Mouse (Mus musculus) forebrain, embryonic 11.5 days (tissue): ENCODE results near the gene Acsf3. TPM values are rescaled to one million over a fixed set of nuclear protein-coding genes. Genes with fewer than 3 reads are reported as not detected.

Experiments
- ATAC-seq: fragments of 200-750 bp; cut with Nextera tagmentation; replicated peaks from 2 replicates; pipeline ENCODE4 v1.8.0; 2017; ENCODE audit warnings: moderate TSS enrichment; ENCODE audit not compliant: low FRiP score
- DNase-seq: peaks from one replicate; pipeline ENCODE4 v3.0.0-alpha.2; 2017; ENCODE audit warnings: low spot score
- H3K27ac ChIP-seq: fragments of 300-500 bp; sonication (generic); 2 replicates; pipeline ENCODE4 v1.5.1; 2014; ENCODE audit warnings: low read depth, low read length
- H3K27me3 ChIP-seq: fragments of 300-500 bp; sonication (generic); 2 replicates; pipeline ENCODE4 v1.6.1; 2014; ENCODE audit warnings: mild to moderate bottlenecking, low read length, mixed read lengths; ENCODE audit not compliant: control insufficient read depth, insufficient read depth
- H3K36me3 ChIP-seq: fragments of 300-500 bp; sonication (generic); 2 replicates; pipeline ENCODE4 v1.6.1; 2014; ENCODE audit warnings: mild to moderate bottlenecking, low read length, moderate library complexity, mixed read lengths; ENCODE audit not compliant: control insufficient read depth, insufficient read depth
- H3K4me1 ChIP-seq: fragments of 300-500 bp; sonication (generic); replicated peaks from 2 replicates; pipeline ENCODE4 v1.6.1; 2014; ENCODE audit warnings: low read length, mixed read lengths; ENCODE audit not compliant: control insufficient read depth, insufficient read depth
- H3K4me2 ChIP-seq: fragments of 300-500 bp; sonication (generic); 2 replicates; pipeline ENCODE4 v1.6.1; 2014; ENCODE audit warnings: low read depth, mild to moderate bottlenecking, low read length, moderate library complexity, mixed read lengths; ENCODE audit not compliant: severe bottlenecking
- H3K4me3 ChIP-seq: fragments of 300-500 bp; sonication (generic); 2 replicates; pipeline ENCODE4 v1.5.1; 2014; ENCODE audit warnings: low read depth, low read length
- H3K9ac ChIP-seq: fragments of 300-500 bp; sonication (generic); 2 replicates; pipeline ENCODE4 v1.6.1; 2014; ENCODE audit warnings: low read length
- H3K9me3 ChIP-seq: fragments of 300-500 bp; sonication (generic); 2 replicates; pipeline ENCODE4 v1.6.1; 2016; ENCODE audit warnings: low read length, mixed read lengths; ENCODE audit not compliant: control insufficient read depth
- WGBS: fragments of 180-500 bp; shearing (Covaris S2); extraction: QIAGEN DNeasy Blood & Tissue Kit; methylation state at CpG from one replicate; pipeline ENCODE4 v1.1.7; 2014; 5-methylcytosine and 5-hydroxymethylcytosine counted together
- polyA plus RNA-seq: library from polyadenylated mRNA; unstranded; fragments of >200 nt; fragmentation: Nextera tagmentation; extraction: Ambion mirVana; gene quantifications from 2 replicates; pipeline ENCODE4 v1.2.1, GENCODE M21; 2014

Gene Acsf3
- polyA plus RNA-seq, 1 experiment from 2014 or later, result 15.6 TPM

- Histone ChIP-seq H3K4me1 (peaks cover 1% of the 10 kb centered on the region; the same call in 1 of the 2 replicates), H3K9me3 (no peaks in the 10 kb centered on the region), H3K27me3 (no peaks in the 10 kb centered on the region; the same call in none of the 2 replicates), H3K4me2 (no peak overlapping the region), H3K4me3 (no peak overlapping the region), H3K27ac (no peak overlapping the region), H3K9ac (no peak overlapping the region), H3K36me3 (no peaks in the 10 kb centered on the region)
- 83% methylated on average over 5 of the region's 5 CpGs for WGBS
- ATAC-seq (no peak), DNase-seq (no peak)
Observed at GRCm38 (mm10) chr8:122751342-122751741, 23.9 kb upstream of the Acsf3 start.

- Histone ChIP-seq H3K4me2 (no peak overlapping the region), H3K9ac (no peak overlapping the region), H3K36me3 (no peaks in the 10 kb centered on the region), H3K27ac (no peak overlapping the region), H3K4me3 (no peak overlapping the region), H3K4me1 (no peaks in the 10 kb centered on the region; the same call in 1 of the 2 replicates), H3K9me3 (no peaks in the 10 kb centered on the region), H3K27me3 (no peaks in the 10 kb centered on the region; the same call in none of the 2 replicates)
- no peak for DNase-seq
- 90% methylated on average over 29 of the region's 29 CpGs for WGBS
- ATAC-seq, result no peak
Observed at GRCm38 (mm10) chr8:122752111-122752721, 23.1 kb upstream of the Acsf3 start.

GRCm38 (mm10) chr8:122758597-122758996 lies 16.7 kb upstream of the Acsf3 start:
- Histone ChIP-seq H3K4me2 (no peak overlapping the region), H3K36me3 (no peaks in the 10 kb centered on the region), H3K4me3 (no peak overlapping the region), H3K4me1 (no peaks in the 10 kb centered on the region), H3K9me3 (no peaks in the 10 kb centered on the region), H3K27ac (no peak overlapping the region), H3K27me3 (no peaks in the 10 kb centered on the region), H3K9ac (no peak overlapping the region)
- DNase-seq (no peak), ATAC-seq (no peak)

GRCm38 (mm10) chr8:122760116-122760515 lies 15.2 kb upstream of the Acsf3 start:
- ATAC-seq, result no peak
- no peak overlapping the region for H3K4me2 ChIP-seq
- H3K36me3 ChIP-seq, result no peaks in the 10 kb centered on the region
- 82% methylated on average over 7 of the region's 7 CpGs for WGBS
- H3K27me3 ChIP-seq, result no peaks in the 10 kb centered on the region
- H3K9me3 ChIP-seq, result no peaks in the 10 kb centered on the region
- H3K4me3 ChIP-seq, result no peak overlapping the region
- DNase-seq, result no peak
- H3K27ac ChIP-seq, result no peak overlapping the region
- H3K9ac ChIP-seq, result no peak overlapping the region
- H3K4me1 ChIP-seq, result no peaks in the 10 kb centered on the region

- no peak overlapping the region for H3K27ac ChIP-seq
- H3K9ac ChIP-seq, result no peak overlapping the region
- H3K27me3 ChIP-seq, result no peaks in the 10 kb centered on the region
- DNase-seq, result no peak
- H3K4me1 ChIP-seq, result no peaks in the 10 kb centered on the region
- no peaks in the 10 kb centered on the region for H3K36me3 ChIP-seq
- 83% methylated on average over 6 of the region's 6 CpGs for WGBS
- no peak overlapping the region for H3K4me2 ChIP-seq
- no peak for ATAC-seq
- no peaks in the 10 kb centered on the region for H3K9me3 ChIP-seq
- no peak overlapping the region for H3K4me3 ChIP-seq
Observed at GRCm38 (mm10) chr8:122761109-122761508, 14.2 kb upstream of the Acsf3 start.

GRCm38 (mm10) chr8:122762731-122763266 lies 12.5 kb upstream of the Acsf3 start:
- Histone ChIP-seq H3K9me3 (no peaks in the 10 kb centered on the region), H3K4me3 (no peak overlapping the region), H3K4me2 (no peak overlapping the region), H3K27ac (no peak overlapping the region), H3K9ac (no peak overlapping the region), H3K36me3 (no peaks in the 10 kb centered on the region), H3K4me1 (no peaks in the 10 kb centered on the region), H3K27me3 (no peaks in the 10 kb centered on the region)
- DNase-seq (no peak), ATAC-seq (no peak)
- WGBS, result 61% methylated on average over 12 of the region's 12 CpGs

- Histone ChIP-seq H3K9me3 (no peaks in the 10 kb centered on the region), H3K36me3 (no peaks in the 10 kb centered on the region), H3K27me3 (no peaks in the 10 kb centered on the region), H3K4me2 (no peak overlapping the region), H3K4me3 (no peak overlapping the region), H3K27ac (no peak overlapping the region), H3K9ac (no peak overlapping the region), H3K4me1 (no peaks in the 10 kb centered on the region)
- WGBS, result 86% methylated on average over 14 of the region's 14 CpGs
- ATAC-seq, result no peak
- DNase-seq, result no peak
Observed at GRCm38 (mm10) chr8:122763267-122763738, 12.0 kb upstream of the Acsf3 start.

GRCm38 (mm10) chr8:122764790-122765474 lies 10.4 kb upstream of the Acsf3 start:
- H3K4me1 ChIP-seq, result no peaks in the 10 kb centered on the region
- DNase-seq (no peak), ATAC-seq (no peak)
- H3K9me3 ChIP-seq, result no peaks in the 10 kb centered on the region
- H3K36me3 ChIP-seq, result no peaks in the 10 kb centered on the region
- no peak overlapping the region for H3K9ac ChIP-seq
- H3K27me3 ChIP-seq, result no peaks in the 10 kb centered on the region
- no peak overlapping the region for H3K4me3 ChIP-seq
- H3K27ac ChIP-seq, result no peak overlapping the region
- no peak overlapping the region for H3K4me2 ChIP-seq
- WGBS, result 90% methylated on average over 7 of the region's 7 CpGs
